Comparison of ENCODE assay signal across 31 mouse cellular contexts in the genomic region with DNA sequence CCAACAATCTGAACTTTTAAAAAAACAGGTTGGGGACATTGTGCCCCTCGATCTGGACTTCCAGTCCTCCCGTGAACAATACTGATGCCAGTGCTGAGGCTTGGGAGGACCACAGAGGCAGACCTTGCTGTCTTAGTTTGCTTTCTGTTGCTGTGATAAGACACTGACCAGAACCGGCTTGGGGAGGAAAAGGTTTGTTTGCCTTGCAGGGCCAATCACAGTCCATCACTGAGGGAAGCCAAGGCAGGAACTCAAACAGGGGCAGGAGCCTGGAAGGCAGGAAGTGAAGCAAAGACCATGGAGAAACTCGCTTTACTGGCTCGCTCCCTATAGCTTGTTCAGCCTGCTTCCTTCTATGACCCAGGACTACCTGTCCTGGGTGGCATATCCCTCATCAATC. TPM values are rescaled to one million over a fixed set of nuclear protein-coding genes. Genes with fewer than 3 reads are reported as not detected.
DNase-seq lines count a peak whose midpoint lies in the region; ATAC-seq and TF ChIP-seq lines count a peak whose summit lies in the region.
"Had no signal": no experiment of that assay in that cellular context is flagged by ENCODE, and none has a peak within 500 bp of the region (broad histone marks: within the 10 kb centered on the region; RNA-seq: fewer than 3 reads in every experiment).

No protein-coding gene starts in this region.

- no peak for TF ChIP-seq POLR2A in heart, adult 2 months (IDR thresholded peaks at IDR 0.05; ENCODE audit: insufficient read depth, low read depth, low read length)

- intact Hi-C loops in heart, adult 2 months (cut with DNase I), result no loop called here

- no peaks in the 10 kb centered on the region for H3K79me2 ChIP-seq in heart, adult 2 months (replicated peaks; ENCODE audit: control insufficient read depth, insufficient read depth, low read length)

- TF ChIP-seq CTCF in heart, adult 2 months (IDR thresholded peaks at IDR 0.05), result no peak

- no peaks in the 10 kb centered on the region for H3K4me1 ChIP-seq in heart, embryonic 14.5 days (ENCODE audit: control insufficient read depth in 2 of 2, insufficient read depth in 2 of 2, low read length in 2 of 2)
- H3K4me1 ChIP-seq in heart, adult 2 months (ENCODE audit: control insufficient read depth, insufficient read depth, low read length), result no peaks in the 10 kb centered on the region
- H3K4me1 ChIP-seq in stomach, embryonic 14.5 days (ENCODE audit: control insufficient read depth, insufficient read depth, low read length), result no peaks in the 10 kb centered on the region
- H3K4me1 ChIP-seq in stomach, embryonic 16.5 days (ENCODE audit: control insufficient read depth, insufficient read depth, low read length), result peaks cover 6% of the 10 kb centered on the region
- H3K4me1 ChIP-seq in kidney, embryonic 15.5 days, result 0 out of 2 replicates have a peak, but pooled peaks cover 8% of the 10 kb centered on the region
- H3K4me1 ChIP-seq: heart, embryonic 13.5 days; intestine, embryonic 15.5 days had no signal

- no peak overlapping the region for H3K4me3 ChIP-seq in heart, embryonic 14.5 days (ENCODE audit: control insufficient read depth in 1 of 2, insufficient read depth in 1 of 2, low read depth in 1 of 2, low read length in 2 of 2)
- H3K4me3 ChIP-seq in heart, adult 2 months, result no peak overlapping the region
- no peak overlapping the region for H3K4me3 ChIP-seq in stomach, embryonic 14.5 days (ENCODE audit: low read depth, low read length)
- no peak overlapping the region for H3K4me3 ChIP-seq in stomach, embryonic 16.5 days (replicated peaks; ENCODE audit: low read length)
- no peak overlapping the region for H3K4me3 ChIP-seq in kidney, embryonic 15.5 days (replicated peaks)
- H3K4me3 ChIP-seq: forebrain, embryonic 10.5 days; forebrain, embryonic 13.5 days; heart, embryonic 13.5 days; hindbrain, embryonic 10.5 days; hindbrain, embryonic 13.5 days; intestine, embryonic 15.5 days had no signal

- DNase-seq in heart, adult 2 months, result no peak
- no peak for DNase-seq in MN1 (ENCODE audit: low spot score)
- DNase-seq: adrenal gland, postnatal 10 days; adrenal gland, postnatal 36 days; cerebellum, adult 18-20 months; cerebellum, adult 9-10 months; cerebellum, postnatal 14 days; gastrocnemius, postnatal 10 days; gastrocnemius, postnatal 36 days had no signal

- H3K4me2 ChIP-seq in heart, embryonic 14.5 days (ENCODE audit: low read length), result no peak overlapping the region
- no peak overlapping the region for H3K4me2 ChIP-seq in stomach, embryonic 14.5 days (replicated peaks; ENCODE audit: low read depth, low read length)
- H3K4me2 ChIP-seq in stomach, embryonic 16.5 days (ENCODE audit: low read depth, low read length), result no peak overlapping the region
- no peak overlapping the region for H3K4me2 ChIP-seq in kidney, embryonic 15.5 days
- H3K4me2 ChIP-seq: forebrain, embryonic 13.5 days; heart, embryonic 13.5 days; hindbrain, embryonic 13.5 days; intestine, embryonic 15.5 days had no signal

- WGBS in heart, embryonic 14.5 days, result 50% methylated on average over 5 of the region's 5 CpGs
- WGBS in heart, adult 2 months, result 37% methylated on average over 5 of the region's 5 CpGs
- 49% methylated on average over 5 of the region's 5 CpGs for WGBS in stomach, embryonic 14.5 days
- 50% methylated on average over 5 of the region's 5 CpGs for WGBS in stomach, embryonic 16.5 days
- 65% methylated on average over 5 of the region's 5 CpGs for whole genome bisulfite sequencing in kidney, embryonic 15.5 days

- H3K9ac ChIP-seq in heart, embryonic 14.5 days (ENCODE audit: low read length), result no peak overlapping the region
- no peak overlapping the region for H3K9ac ChIP-seq in heart, adult 2 months (ENCODE audit: low read depth, low read length)
- no peak overlapping the region for H3K9ac ChIP-seq in stomach, embryonic 14.5 days (replicated peaks; ENCODE audit: low read depth, low read length)
- H3K9ac ChIP-seq in stomach, embryonic 16.5 days (ENCODE audit: low read length), result no peak overlapping the region
- H3K9ac ChIP-seq in kidney, embryonic 15.5 days, result no peak overlapping the region
- H3K9ac ChIP-seq: forebrain, embryonic 13.5 days; heart, embryonic 13.5 days; hindbrain, embryonic 13.5 days; intestine, embryonic 15.5 days had no signal

- no peaks in the 10 kb centered on the region for H3K9me3 ChIP-seq in heart, embryonic 14.5 days (ENCODE audit: control insufficient read depth, low read length)
- no peaks in the 10 kb centered on the region for H3K9me3 ChIP-seq in stomach, embryonic 14.5 days (ENCODE audit: control insufficient read depth, low read depth, low read length)
- H3K9me3 ChIP-seq in stomach, embryonic 16.5 days (replicated peaks; ENCODE audit: control insufficient read depth, low read length), result no peaks in the 10 kb centered on the region
- no peaks in the 10 kb centered on the region for H3K9me3 ChIP-seq in kidney, embryonic 15.5 days (replicated peaks)
- H3K9me3 ChIP-seq: forebrain, embryonic 10.5 days; forebrain, embryonic 13.5 days; heart, embryonic 13.5 days; hindbrain, embryonic 10.5 days; hindbrain, embryonic 13.5 days; intestine, embryonic 15.5 days had no signal

- ATAC-seq in heart, embryonic 14.5 days (ENCODE audit: insufficient number of reproducible peaks, insufficient read depth, low FRiP score, low read depth), result peak; percentile 14; the same call in 1 of the 2 replicates
- ATAC-seq in stomach, embryonic 14.5 days (ENCODE audit: insufficient number of reproducible peaks, insufficient read depth, low FRiP score, low read depth), result 0 out of 2 replicates have a peak, but pooled peaks have one; percentile 42
- peak; percentile 44; the same call in 1 of the 2 replicates for ATAC-seq in stomach, embryonic 16.5 days (ENCODE audit: insufficient read depth, low FRiP score)
- ATAC-seq in kidney, embryonic 15.5 days (replicated peaks; ENCODE audit: low FRiP score), result no peak
- ATAC-seq: activated CD4-positive, CD25-positive, alpha-beta regulatory T cell, adult 4 months; CD4-positive, CD25-positive, alpha-beta regulatory T cell, adult 4 months; forebrain, embryonic 13.5 days; forebrain, embryonic 16.5 days; hindbrain, embryonic 16.5 days; intestine, embryonic 15.5 days had no signal

- no peaks in the 10 kb centered on the region for H3K27me3 ChIP-seq in heart, embryonic 14.5 days (ENCODE audit: control insufficient read depth, insufficient read depth, low read length)
- H3K27me3 ChIP-seq in heart, adult 2 months (ENCODE audit: control insufficient read depth, insufficient read depth, low read length), result no peaks in the 10 kb centered on the region
- no peaks in the 10 kb centered on the region for H3K27me3 ChIP-seq in stomach, embryonic 14.5 days (ENCODE audit: control insufficient read depth, insufficient read depth, low read length)
- no peaks in the 10 kb centered on the region for H3K27me3 ChIP-seq in stomach, embryonic 16.5 days (ENCODE audit: control insufficient read depth, insufficient read depth, low read length)
- H3K27me3 ChIP-seq in kidney, embryonic 15.5 days, result 0 out of 2 replicates have a peak, but pooled peaks cover 5% of the 10 kb centered on the region
- H3K27me3 ChIP-seq: forebrain, embryonic 13.5 days; intestine, embryonic 15.5 days had no signal

- no peaks in the 10 kb centered on the region for H3K36me3 ChIP-seq in heart, embryonic 14.5 days (ENCODE audit: control insufficient read depth, insufficient read depth, low read length)
- H3K36me3 ChIP-seq in heart, adult 2 months (ENCODE audit: control insufficient read depth, insufficient read depth, low read length), result no peaks in the 10 kb centered on the region
- no peaks in the 10 kb centered on the region for H3K36me3 ChIP-seq in stomach, embryonic 14.5 days (ENCODE audit: control insufficient read depth, insufficient read depth, low read length)
- no peaks in the 10 kb centered on the region for H3K36me3 ChIP-seq in stomach, embryonic 16.5 days (ENCODE audit: control insufficient read depth, insufficient read depth, low read length)
- no peaks in the 10 kb centered on the region for H3K36me3 ChIP-seq in kidney, embryonic 15.5 days
- H3K36me3 ChIP-seq: forebrain, embryonic 10.5 days; heart, embryonic 13.5 days; hindbrain, embryonic 10.5 days; hindbrain, embryonic 13.5 days; intestine, embryonic 15.5 days had no signal

- H3K27ac ChIP-seq in heart, embryonic 14.5 days (replicated peaks in 1 of 2; ENCODE audit: control insufficient read depth in 1 of 2, insufficient read depth in 1 of 2, low read depth in 2 of 2, low read length in 2 of 2), result no peak overlapping the region
- no peak overlapping the region for H3K27ac ChIP-seq in heart, adult 2 months
- no peak overlapping the region for H3K27ac ChIP-seq in stomach, embryonic 14.5 days (ENCODE audit: low read length)
- H3K27ac ChIP-seq in stomach, embryonic 16.5 days (ENCODE audit: low read length), result no peak overlapping the region; the same call in 1 of the 2 replicates
- no peak overlapping the region for H3K27ac ChIP-seq in kidney, embryonic 15.5 days
- H3K27ac ChIP-seq: forebrain, embryonic 10.5 days; forebrain, embryonic 13.5 days; heart, embryonic 13.5 days; hindbrain, embryonic 10.5 days; hindbrain, embryonic 13.5 days; intestine, embryonic 15.5 days had no signal

- TF ChIP-seq EP300 in heart, adult 2 months (IDR thresholded peaks at IDR 0.05; ENCODE audit: insufficient read depth, low read depth, low read length), result no peak

RNA-seq across cellular contexts. Expression of gene 1700001C02Rik, which starts 6.3 kb away (rescaled TPM):
- polyA plus RNA-seq in heart, embryonic 14.5 days (2014; fragmentation: Nextera tagmentation; extraction: Ambion mirVana), result not detected in 2 replicates
- not detected for total RNA-seq in heart, adult 2 months (2021)
- 0.97 and 2.6 TPM in 2 replicates for polyA plus RNA-seq in heart, adult 2 months (2012; rRNA removed)
- polyA plus RNA-seq in stomach, embryonic 14.5 days (2014; fragmentation: Nextera tagmentation; extraction: Ambion mirVana), result not detected in 2 replicates
- not detected in 2 replicates for polyA plus RNA-seq in stomach, embryonic 16.5 days (2015; fragmentation: Nextera tagmentation; extraction: Ambion mirVana)
- polyA plus RNA-seq in kidney, embryonic 15.5 days (2015; fragmentation: Nextera tagmentation; extraction: Ambion mirVana), result not detected in 2 replicates
- total RNA-seq: adrenal gland, adult 18-20 months; adrenal gland, postnatal 10 days; adrenal gland, postnatal 36 days; gastrocnemius, adult 18-20 months; gastrocnemius, postnatal 10 days; gastrocnemius, postnatal 36 days; granulocyte monocyte progenitor cell, adult 5-6 weeks; heart, adult 8-10 months; heart, postnatal 25 days; MEL had no signal
- polyA plus RNA-seq: activated CD4-positive, CD25-positive, alpha-beta regulatory T cell, adult 4 months; C2C12; CD4-positive, CD25-positive, alpha-beta regulatory T cell, adult 4 months; embryonic facial prominence, embryonic 11.5 days; forebrain, embryonic 10.5 days; heart, embryonic 13.5 days; intestine, embryonic 15.5 days had no signal

RNA-seq across cellular contexts. Expression of gene Otof, which starts 10.4 kb away (rescaled TPM):
- polyA plus RNA-seq in heart, embryonic 14.5 days (2014; fragmentation: Nextera tagmentation; extraction: Ambion mirVana), result 0.04 and 0.19 TPM in 2 replicates
- not detected for total RNA-seq in heart, adult 2 months (2021)
- polyA plus RNA-seq in heart, adult 2 months (2012; rRNA removed), result 0.06 TPM in 2 replicates
- polyA plus RNA-seq in stomach, embryonic 14.5 days (2014; fragmentation: Nextera tagmentation; extraction: Ambion mirVana), result 0.34 and 0.48 TPM in 2 replicates
- 0.30 and 0.46 TPM in 2 replicates for polyA plus RNA-seq in stomach, embryonic 16.5 days (2015; fragmentation: Nextera tagmentation; extraction: Ambion mirVana)
- 0.09 and 0.17 TPM in 2 replicates for polyA plus RNA-seq in kidney, embryonic 15.5 days (2015; fragmentation: Nextera tagmentation; extraction: Ambion mirVana)
- total RNA-seq: granulocyte monocyte progenitor cell, adult 5-6 weeks; heart, postnatal 25 days; MEL had no signal
- polyA plus RNA-seq: activated CD4-positive, CD25-positive, alpha-beta regulatory T cell, adult 4 months; C2C12; CD4-positive, CD25-positive, alpha-beta regulatory T cell, adult 4 months had no signal
